Mouse (Mus musculus) liver, postnatal 0 days (tissue): ENCODE data around the gene Crim1.

Experiments used
- CTCF ChIP-seq: sonication (generic); IDR thresholded peaks from 2 replicates; pipeline ENCODE4 v1.5.1; 2016; ENCODE audit warnings: antibody characterized with exemption, low read depth
- EP300 ChIP-seq: IDR thresholded peaks from 2 replicates; pipeline ENCODE4 v1.6.1; 2016; ENCODE audit warnings: antibody characterized with exemption, low read depth, mild to moderate bottlenecking

DNA sequence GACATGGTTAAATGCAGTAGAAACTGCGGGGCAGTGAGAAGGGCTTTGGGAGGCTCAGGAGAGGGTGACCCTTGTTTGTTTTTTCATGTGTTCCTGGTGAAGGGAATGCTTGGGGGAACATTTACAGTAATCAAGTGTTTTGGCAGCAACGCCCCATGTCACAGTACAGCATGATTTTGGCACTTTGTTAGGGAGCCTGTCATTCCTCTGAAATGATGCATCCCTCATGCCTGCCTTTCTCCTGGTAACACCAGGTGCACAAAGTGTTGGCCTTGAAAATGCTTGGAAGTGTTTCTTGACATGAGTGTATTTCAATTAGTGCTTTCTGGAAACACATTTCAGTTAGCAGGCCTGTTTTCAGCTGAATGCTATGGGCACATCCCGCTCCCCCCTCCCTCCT lies 2.7 kb downstream of the Crim1 start:
- TF ChIP-seq CTCF (no peak), EP300 (no peak)
